Mouse (Mus musculus): ENCODE data around the gene Fuca1. TPM values are rescaled to one million over a fixed set of nuclear protein-coding genes. Genes with fewer than 3 reads are reported as not detected.
A peak's percentile ranks its signal among the peaks of the same experiment; 100 is the strongest.
"Not testable (repeated sequence)": the region's sequence is repeated elsewhere in the genome, so short reads cannot be mapped to it uniquely, and the experiment has no call there.

Fuca1 gene
- polyA plus RNA-seq, 1 experiment from 2014 or later, result 76.4 TPM

GRCm38 (mm10) chr4:135972556-135972906, 52.0 kb downstream of the Fuca1 start, which contains the start of gene Lypla2:
Gene Lypla2 (minus strand): TSS chr4:135972626.
- peak; percentile 82 for ATAC-seq (ENCODE audit: borderline replicate concordance, extremely low read depth, low FRiP score, low TSS enrichment)
- Histone ChIP-seq H3K27ac (peak within 1 kb of the TSS; percentile 60), H3K36me3 (peaks cover 62% of the 10 kb centered on the region), H3K4me2 (peak within 1 kb of the TSS; percentile 91), H3K27me3 (no peaks in the 10 kb centered on the region), H3K9me3 (no peaks in the 10 kb centered on the region), H3K4me3 (peak within 1 kb of the TSS; percentile 95), H3K4me1 (peaks cover 17% of the 10 kb centered on the region), H3K9ac (peak within 1 kb of the TSS; percentile 95)
- WGBS, result under 1% methylated on average over 19 of the region's 19 CpGs

GRCm38 (mm10) chr4:135972911-135973811, 52.6 kb downstream of the Fuca1 start:
- peak overlapping the region; percentile 91 for H3K4me2 ChIP-seq
- no peaks in the 10 kb centered on the region for H3K9me3 ChIP-seq
- ATAC-seq (ENCODE audit: borderline replicate concordance, extremely low read depth, low FRiP score, low TSS enrichment), result no peak
- peak overlapping the region; percentile 95 for H3K4me3 ChIP-seq
- no peaks in the 10 kb centered on the region for H3K27me3 ChIP-seq
- H3K4me1 ChIP-seq, result peaks cover 17% of the 10 kb centered on the region
- peaks cover 59% of the 10 kb centered on the region for H3K36me3 ChIP-seq
- 54% methylated on average over 13 of the region's 13 CpGs for WGBS
- H3K27ac ChIP-seq, result no peak overlapping the region
- H3K9ac ChIP-seq, result peak overlapping the region; percentile 95; the same call in 1 of the 2 replicates

GRCm38 (mm10) chr4:135976146-135976545, 55.6 kb downstream of the Fuca1 start:
- Histone ChIP-seq H3K4me2 (no peak overlapping the region), H3K27ac (no peak overlapping the region), H3K9ac (no peak overlapping the region), H3K9me3 (no peaks in the 10 kb centered on the region), H3K36me3 (peaks cover 49% of the 10 kb centered on the region), H3K4me1 (peaks cover 11% of the 10 kb centered on the region), H3K27me3 (no peaks in the 10 kb centered on the region), H3K4me3 (no peak overlapping the region)
- 85% methylated on average over 12 of the region's 12 CpGs for WGBS
- ATAC-seq (ENCODE audit: borderline replicate concordance, extremely low read depth, low FRiP score, low TSS enrichment), result no peak

GRCm38 (mm10) chr4:135980223-135980622, 59.7 kb downstream of the Fuca1 start:
- ATAC-seq (ENCODE audit: borderline replicate concordance, extremely low read depth, low FRiP score, low TSS enrichment); H3K27me3 ChIP-seq; H3K27ac ChIP-seq; H3K4me3 ChIP-seq; H3K9ac ChIP-seq; H3K4me2 ChIP-seq; H3K4me1 ChIP-seq; H3K9me3 ChIP-seq: not testable (repeated sequence)
- peaks cover 64% of the 10 kb centered on the region for H3K36me3 ChIP-seq
- WGBS, result 94% methylated on average over 5 of the region's 5 CpGs

- H3K4me3 ChIP-seq, result no peak overlapping the region
Observed at GRCm38 (mm10) chr4:135981524-135982063, 61.1 kb downstream of the Fuca1 start.

GRCm38 (mm10) chr4:135984556-135984955, 64.0 kb downstream of the Fuca1 start:
- H3K27ac ChIP-seq, result no peak overlapping the region
- peaks cover 34% of the 10 kb centered on the region for H3K36me3 ChIP-seq
- WGBS, result 82% methylated on average over 5 of the region's 5 CpGs
- H3K9ac ChIP-seq, result no peak overlapping the region
- no peaks in the 10 kb centered on the region for H3K9me3 ChIP-seq
- no peaks in the 10 kb centered on the region for H3K27me3 ChIP-seq
- no peak overlapping the region for H3K4me3 ChIP-seq
- H3K4me1 ChIP-seq, result peaks cover 18% of the 10 kb centered on the region
- no peak for ATAC-seq (ENCODE audit: borderline replicate concordance, extremely low read depth, low FRiP score, low TSS enrichment)
- no peak overlapping the region for H3K4me2 ChIP-seq

More at GRCm38 (mm10) chr4:135981524-135982063, 61.1 kb downstream of the Fuca1 start:
- ATAC-seq (ENCODE audit: borderline replicate concordance, extremely low read depth, low FRiP score, low TSS enrichment), result no peak
- 72% methylated on average over 7 of the region's 7 CpGs for WGBS
- H3K4me2 ChIP-seq, result no peak overlapping the region
- H3K36me3 ChIP-seq, result peaks cover 53% of the 10 kb centered on the region
- H3K9ac ChIP-seq, result no peak overlapping the region
- peaks cover 11% of the 10 kb centered on the region for H3K4me1 ChIP-seq
- no peaks in the 10 kb centered on the region for H3K27me3 ChIP-seq
- no peak overlapping the region for H3K27ac ChIP-seq
- no peaks in the 10 kb centered on the region for H3K9me3 ChIP-seq

- ATAC-seq (ENCODE audit: borderline replicate concordance, extremely low read depth, low FRiP score, low TSS enrichment), result no peak
- Histone ChIP-seq H3K9me3 (no peaks in the 10 kb centered on the region), H3K9ac (no peak overlapping the region), H3K4me2 (peak overlapping the region; percentile 88; the same call in 1 of the 2 replicates), H3K36me3 (peaks cover 34% of the 10 kb centered on the region), H3K27ac (no peak overlapping the region), H3K27me3 (no peaks in the 10 kb centered on the region), H3K4me1 (peaks cover 18% of the 10 kb centered on the region), H3K4me3 (0 out of 2 replicates have a peak overlapping the region, but pooled peaks have one; percentile 87)
- WGBS, result 84% methylated on average over 5 of the region's 5 CpGs
Observed at GRCm38 (mm10) chr4:135985193-135985592, 64.7 kb downstream of the Fuca1 start.

GRCm38 (mm10) chr4:135985769-135986168, 65.2 kb downstream of the Fuca1 start:
- no peak for ATAC-seq (ENCODE audit: borderline replicate concordance, extremely low read depth, low FRiP score, low TSS enrichment)
- peak overlapping the region; percentile 88 for H3K4me2 ChIP-seq
- peaks cover 32% of the 10 kb centered on the region for H3K36me3 ChIP-seq
- H3K4me3 ChIP-seq, result peak overlapping the region; percentile 87
- no peaks in the 10 kb centered on the region for H3K9me3 ChIP-seq
- peak overlapping the region; percentile 95 for H3K9ac ChIP-seq
- H3K27ac ChIP-seq, result no peak overlapping the region
- H3K27me3 ChIP-seq, result no peaks in the 10 kb centered on the region
- H3K4me1 ChIP-seq, result peaks cover 18% of the 10 kb centered on the region
- 82% methylated on average over 7 of the region's 7 CpGs for WGBS

GRCm38 (mm10) chr4:135986301-135986942, 65.9 kb downstream of the Fuca1 start:
- Histone ChIP-seq H3K27ac (peak overlapping the region; percentile 81), H3K4me3 (peak overlapping the region; percentile 87), H3K27me3 (no peaks in the 10 kb centered on the region), H3K9ac (peak overlapping the region; percentile 95), H3K4me2 (peak overlapping the region; percentile 88), H3K4me1 (peaks cover 18% of the 10 kb centered on the region), H3K9me3 (no peaks in the 10 kb centered on the region), H3K36me3 (peaks cover 29% of the 10 kb centered on the region)
- 4% methylated on average over 23 of the region's 23 CpGs for WGBS
- no peak for ATAC-seq (ENCODE audit: borderline replicate concordance, extremely low read depth, low FRiP score, low TSS enrichment)

- Histone ChIP-seq H3K27ac (peak within 1 kb of the TSS; percentile 81), H3K9me3 (no peaks in the 10 kb centered on the region), H3K4me2 (peak within 1 kb of the TSS; percentile 88), H3K9ac (peak within 1 kb of the TSS; percentile 95), H3K27me3 (no peaks in the 10 kb centered on the region), H3K4me1 (peaks cover 18% of the 10 kb centered on the region), H3K4me3 (peak within 1 kb of the TSS; percentile 87), H3K36me3 (peaks cover 25% of the 10 kb centered on the region)
- under 1% methylated on average over 62 of the region's 81 CpGs for WGBS
- peak; percentile 89 for ATAC-seq (ENCODE audit: borderline replicate concordance, extremely low read depth, low FRiP score, low TSS enrichment)
Observed at GRCm38 (mm10) chr4:135986943-135987710, 66.6 kb downstream of the Fuca1 start, which contains the start of gene Pithd1. Gene Pithd1 (minus strand): TSS chr4:135987264.

- peaks cover 18% of the 10 kb centered on the region for H3K4me1 ChIP-seq
- H3K27ac ChIP-seq, result no peak overlapping the region
- ATAC-seq (ENCODE audit: borderline replicate concordance, extremely low read depth, low FRiP score, low TSS enrichment), result no peak
- H3K9me3 ChIP-seq, result no peaks in the 10 kb centered on the region
- WGBS, result 63% methylated on average over 9 of the region's 9 CpGs
- H3K9ac ChIP-seq, result 0 out of 2 replicates have a peak overlapping the region, but pooled peaks have one; percentile 95
- H3K4me3 ChIP-seq, result peak overlapping the region; percentile 87
- peak overlapping the region; percentile 88 for H3K4me2 ChIP-seq
- peaks cover 24% of the 10 kb centered on the region for H3K36me3 ChIP-seq
- no peaks in the 10 kb centered on the region for H3K27me3 ChIP-seq
Observed at GRCm38 (mm10) chr4:135987714-135988113, 67.2 kb downstream of the Fuca1 start.
